Mouse (Mus musculus) myocyte (in vitro differentiated cells): ENCODE data around the gene Dhh. TPM values are rescaled to one million over a fixed set of nuclear protein-coding genes. Genes with fewer than 3 reads are reported as not detected.
"Not testable (repeated sequence)": the region's sequence is repeated elsewhere in the genome, so short reads cannot be mapped to it uniquely, and the experiment has no call there.

ENCODE experiments used
- H3K27me3 ChIP-seq: one replicate; pipeline ENCODE4 v1.6.1; 2011; ENCODE audit not compliant: control insufficient read depth, insufficient read depth, insufficient read length
- H3K36me3 ChIP-seq: one replicate; pipeline ENCODE4 v1.6.1; 2011; ENCODE audit not compliant: control insufficient read depth, insufficient read depth
- H3K4me2 ChIP-seq: one replicate; pipeline ENCODE4 v1.6.1; 2011; ENCODE audit warnings: low read depth, control low read depth
- H3K4me3 ChIP-seq: one replicate; pipeline ENCODE4 v1.5.1; 2011; ENCODE audit warnings: mild to moderate bottlenecking, control low read depth, moderate library complexity
- H3K79me2 ChIP-seq: one replicate; pipeline ENCODE4 v1.6.1; 2011; ENCODE audit not compliant: control insufficient read depth, insufficient read depth
- H3ac ChIP-seq: one replicate; pipeline ENCODE4 v1.6.1; 2011; ENCODE audit not compliant: control insufficient read depth, insufficient read length
- CEBPB ChIP-seq: IDR thresholded peaks from 2 replicates; pipeline ENCODE4 v1.6.1; 2011; ENCODE audit warnings: mild to moderate bottlenecking, moderate library complexity; ENCODE audit not compliant: poor library complexity, insufficient read depth, severe bottlenecking
- E2F4 ChIP-seq: IDR thresholded peaks from one replicate; pipeline ENCODE4 v1.6.1; 2011; ENCODE audit warnings: mild to moderate bottlenecking, control low read depth, moderate library complexity; ENCODE audit not compliant: insufficient read depth
- MAX ChIP-seq: IDR thresholded peaks from one replicate; pipeline ENCODE4 v1.6.1; 2011; ENCODE audit warnings: low read depth, mild to moderate bottlenecking, control low read depth
- MYOD1 ChIP-seq, 3 experiments: IDR thresholded peaks; one replicate each; pipeline ENCODE4 v1.6.1; 2011; ENCODE audit warnings: control low read depth in 2 of 3, low read depth in 2 of 3, mild to moderate bottlenecking in 2 of 3, moderate library complexity in 1 of 3; ENCODE audit not compliant: insufficient read length in 2 of 3, control insufficient read depth in 1 of 3
- MYOG ChIP-seq, 3 experiments: IDR thresholded peaks; one replicate each; pipeline ENCODE4 v1.6.1; 2011; ENCODE audit warnings: control low read depth in 2 of 3, low read depth in 2 of 3, mild to moderate bottlenecking in 2 of 3; ENCODE audit not compliant: insufficient read length in 2 of 3, control insufficient read depth in 1 of 3, insufficient read depth in 1 of 3
- POLR2A ChIP-seq: IDR thresholded peaks from one replicate; pipeline ENCODE4 v1.6.1; 2011; ENCODE audit warnings: low read depth, mild to moderate bottlenecking, control low read depth, moderate library complexity; ENCODE audit not compliant: insufficient read length
- POLR2AphosphoS2 ChIP-seq: IDR thresholded peaks from one replicate; pipeline ENCODE4 v1.6.1; 2011; ENCODE audit warnings: low read depth, control low read depth; ENCODE audit not compliant: insufficient read length
- REST ChIP-seq: IDR thresholded peaks from one replicate; pipeline ENCODE4 v1.6.1; 2011; ENCODE audit warnings: mild to moderate bottlenecking, control low read depth, moderate library complexity; ENCODE audit not compliant: insufficient read depth, insufficient read length
- SRF ChIP-seq: IDR thresholded peaks from one replicate; pipeline ENCODE4 v1.6.1; 2011; ENCODE audit warnings: low read depth; ENCODE audit not compliant: control insufficient read depth, insufficient read length
- TCF12 ChIP-seq: IDR thresholded peaks from one replicate; pipeline ENCODE4 v1.6.1; 2011; ENCODE audit warnings: mild to moderate bottlenecking, control low read depth; ENCODE audit not compliant: poor library complexity, insufficient read depth, severe bottlenecking
- TCF3 ChIP-seq: IDR thresholded peaks from one replicate; pipeline ENCODE4 v1.6.1; 2011; ENCODE audit warnings: low read depth, control low read depth; ENCODE audit not compliant: insufficient read length
- USF1 ChIP-seq: IDR thresholded peaks from one replicate; pipeline ENCODE4 v1.6.1; 2011; ENCODE audit warnings: low read depth, mild to moderate bottlenecking, control low read depth, moderate library complexity
- polyA plus RNA-seq: library from polyadenylated mRNA; unstranded; fragments of >200 nt; fragmentation: generic; extraction: Trizol; gene quantifications from one replicate; pipeline ENCODE4 v1.2.1, GENCODE M21; 2012; ENCODE audit warnings: missing spikeins

The Dhh gene
- polyA plus RNA-seq, 1 experiment = 0.11 TPM

- TF ChIP-seq TCF12 = no peak
- TF ChIP-seq MAX = no peak
- no peak for TF ChIP-seq USF1
- no peak for TF ChIP-seq MYOD1 (IDR thresholded peaks at IDR 0.05; ENCODE audit: control insufficient read depth in 1 of 3, insufficient read length in 2 of 3, low read depth in 2 of 3)
- no peak for TF ChIP-seq TCF3
- TF ChIP-seq E2F4 = no peak
- TF ChIP-seq REST = no peak
- no peak for TF ChIP-seq POLR2A
- TF ChIP-seq SRF = no peak
- TF ChIP-seq POLR2AphosphoS2 = no peak
- TF ChIP-seq CEBPB = no peak
- TF ChIP-seq MYOG (IDR thresholded peaks at IDR 0.05; ENCODE audit: control insufficient read depth in 1 of 3, insufficient read depth in 1 of 3, insufficient read length in 2 of 3, low read depth in 2 of 3) = no peak
- Histone ChIP-seq H3ac (no peak overlapping the region), H3K27me3 (no peaks in the 10 kb centered on the region), H3K4me3 (no peak overlapping the region), H3K4me2 (no peak overlapping the region), H3K79me2 (no peaks in the 10 kb centered on the region), H3K36me3 (no peaks in the 10 kb centered on the region)
These were observed 24.2 kb upstream of the Dhh start for GRCm38 (mm10) chr15:98922581-98922980.

- H3K4me2 ChIP-seq = no peak overlapping the region
- H3ac ChIP-seq = no peak overlapping the region
- no peak overlapping the region for H3K4me3 ChIP-seq
- no peaks in the 10 kb centered on the region for H3K27me3 ChIP-seq
- TF ChIP-seq TCF12 (no peak), MYOG (IDR thresholded peaks at IDR 0.05; ENCODE audit: control insufficient read depth in 1 of 3, insufficient read depth in 1 of 3, insufficient read length in 2 of 3, low read depth in 2 of 3) (no peak), USF1 (no peak), CEBPB (no peak), MAX (no peak), SRF (no peak), MYOD1 (IDR thresholded peaks at IDR 0.05; ENCODE audit: control insufficient read depth in 1 of 3, insufficient read length in 2 of 3, low read depth in 2 of 3) (no peak), POLR2A (no peak), E2F4 (no peak), POLR2AphosphoS2 (no peak), TCF3 (no peak), REST (no peak)
- H3K36me3 ChIP-seq = no peaks in the 10 kb centered on the region
- peaks cover 9% of the 10 kb centered on the region for H3K79me2 ChIP-seq
These were observed 23.2 kb upstream of the Dhh start for GRCm38 (mm10) chr15:98921510-98921909.

GRCm38 (mm10) chr15:98918499-98918895, 20.2 kb upstream of the Dhh start:
- Histone ChIP-seq H3ac (peak overlapping the region; percentile 49), H3K4me3 (peak overlapping the region; percentile 53), H3K4me2 (peak overlapping the region; percentile 98), H3K79me2 (peaks cover 27% of the 10 kb centered on the region)
- not testable (repeated sequence) for H3K27me3 ChIP-seq, H3K36me3 ChIP-seq

- Histone ChIP-seq H3K27me3 (no peaks in the 10 kb centered on the region), H3ac (peak within 1 kb of the TSS; percentile 49), H3K36me3 (peaks cover 9% of the 10 kb centered on the region), H3K4me3 (peak within 1 kb of the TSS; percentile 53), H3K79me2 (peaks cover 27% of the 10 kb centered on the region), H3K4me2 (peak within 1 kb of the TSS; percentile 98)
- TF ChIP-seq MAX (no peak), MYOD1 (IDR thresholded peaks at IDR 0.05; ENCODE audit: control insufficient read depth in 1 of 3, insufficient read length in 2 of 3, low read depth in 2 of 3) (peak in 2 of 3 experiments; percentile 83 to 88), MYOG (IDR thresholded peaks at IDR 0.05; ENCODE audit: control insufficient read depth in 1 of 3, insufficient read depth in 1 of 3, insufficient read length in 2 of 3, low read depth in 2 of 3) (peak in 2 of 3 experiments; percentile 83 to 84), E2F4 (no peak), USF1 (no peak), TCF3 (peak; percentile 21), TCF12 (no peak), SRF (peak; percentile 75), POLR2AphosphoS2 (peak; percentile 91), CEBPB (no peak), REST (no peak), POLR2A (peak; percentile 83)
These were observed 19.5 kb upstream of the Dhh start, which contains the start of gene Lmbr1l for GRCm38 (mm10) chr15:98917538-98918498. Gene Lmbr1l (minus strand): TSS chr15:98918231.

- Histone ChIP-seq H3K79me2 (peaks cover 27% of the 10 kb centered on the region), H3K4me3 (peak overlapping the region; percentile 53), H3ac (peak overlapping the region; percentile 49), H3K4me2 (peak overlapping the region; percentile 85), H3K36me3 (peaks cover 14% of the 10 kb centered on the region), H3K27me3 (no peaks in the 10 kb centered on the region)
- TF ChIP-seq USF1 (no peak), TCF12 (no peak), TCF3 (no peak), POLR2AphosphoS2 (no peak), MYOD1 (IDR thresholded peaks at IDR 0.05; ENCODE audit: control insufficient read depth in 1 of 3, insufficient read length in 2 of 3, low read depth in 2 of 3) (no peak)
These were observed 18.8 kb upstream of the Dhh start for GRCm38 (mm10) chr15:98917091-98917490.
